In genomic region chr2:105303962-105304514, GRCm38 (mm10) we compare ENCODE assay signal across 25 mouse cellular contexts.
DNase-seq lines count a peak whose midpoint lies in the region; ATAC-seq and TF ChIP-seq lines count a peak whose summit lies in the region.
"Had no signal": no experiment of that assay in that cellular context is flagged by ENCODE, and none has a peak within 500 bp of the region (broad histone marks: within the 10 kb centered on the region; RNA-seq: fewer than 3 reads in every experiment).

No protein-coding gene starts in this region.

- no peak overlapping the region for H3K27ac ChIP-seq in forebrain, embryonic 14.5 days (ENCODE audit: low read depth, low read length)
- H3K27ac ChIP-seq in forebrain, embryonic 11.5 days (ENCODE audit: low read depth, low read length) = no peak overlapping the region
- H3K27ac ChIP-seq in hindbrain, postnatal 0 days = no peak overlapping the region
- H3K27ac ChIP-seq in hindbrain, embryonic 12.5 days = no peak overlapping the region
- no peak overlapping the region for H3K27ac ChIP-seq in forebrain, postnatal 0 days (ENCODE audit: low read depth, low read length)
- H3K27ac ChIP-seq: heart, embryonic 15.5 days; hindbrain, embryonic 10.5 days had no signal

- no peak overlapping the region for H3K4me2 ChIP-seq in forebrain, embryonic 14.5 days (ENCODE audit: low read length)
- H3K4me2 ChIP-seq in forebrain, embryonic 11.5 days (ENCODE audit: low read depth, low read length, severe bottlenecking) = no peak overlapping the region
- H3K4me2 ChIP-seq in hindbrain, postnatal 0 days (ENCODE audit: low read depth, low read length) = no peak overlapping the region
- H3K4me2 ChIP-seq in hindbrain, embryonic 12.5 days (replicated peaks) = no peak overlapping the region
- H3K4me2 ChIP-seq in forebrain, postnatal 0 days (ENCODE audit: low read depth) = no peak overlapping the region
- H3K4me2 ChIP-seq: heart, embryonic 12.5 days; heart, embryonic 15.5 days had no signal

- H3K36me3 ChIP-seq in forebrain, embryonic 14.5 days (ENCODE audit: control insufficient read depth, insufficient read depth, low read length) = no peaks in the 10 kb centered on the region
- no peaks in the 10 kb centered on the region for H3K36me3 ChIP-seq in forebrain, embryonic 11.5 days (ENCODE audit: control insufficient read depth, insufficient read depth, low read length)
- H3K36me3 ChIP-seq in hindbrain, postnatal 0 days (ENCODE audit: insufficient read depth, low read length) = no peaks in the 10 kb centered on the region
- H3K36me3 ChIP-seq in hindbrain, embryonic 12.5 days = no peaks in the 10 kb centered on the region
- no peaks in the 10 kb centered on the region for H3K36me3 ChIP-seq in forebrain, postnatal 0 days (ENCODE audit: insufficient read depth)
- H3K36me3 ChIP-seq: heart, embryonic 12.5 days; heart, embryonic 15.5 days; hindbrain, embryonic 10.5 days had no signal

- no peaks in the 10 kb centered on the region for H3K27me3 ChIP-seq in forebrain, embryonic 14.5 days (replicated peaks; ENCODE audit: control insufficient read depth, insufficient read depth, low read length)
- H3K27me3 ChIP-seq in forebrain, embryonic 11.5 days (ENCODE audit: control insufficient read depth, insufficient read depth, low read length) = no peaks in the 10 kb centered on the region
- H3K27me3 ChIP-seq in hindbrain, postnatal 0 days (ENCODE audit: insufficient read depth, low read length) = no peaks in the 10 kb centered on the region
- no peaks in the 10 kb centered on the region for H3K27me3 ChIP-seq in hindbrain, embryonic 12.5 days
- H3K27me3 ChIP-seq in forebrain, postnatal 0 days (ENCODE audit: insufficient read depth, low read length) = no peaks in the 10 kb centered on the region
- H3K27me3 ChIP-seq: heart, embryonic 12.5 days; heart, embryonic 15.5 days had no signal

- H3K9me3 ChIP-seq in forebrain, embryonic 14.5 days (replicated peaks; ENCODE audit: control insufficient read depth, low read length) = no peaks in the 10 kb centered on the region
- no peaks in the 10 kb centered on the region for H3K9me3 ChIP-seq in forebrain, embryonic 11.5 days (ENCODE audit: control insufficient read depth, low read length)
- H3K9me3 ChIP-seq in hindbrain, postnatal 0 days (ENCODE audit: low read length) = no peaks in the 10 kb centered on the region
- H3K9me3 ChIP-seq in hindbrain, embryonic 12.5 days (replicated peaks) = no peaks in the 10 kb centered on the region
- H3K9me3 ChIP-seq in forebrain, postnatal 0 days (ENCODE audit: low read length) = peaks cover 1% of the 10 kb centered on the region; the same call in 1 of the 2 replicates
- H3K9me3 ChIP-seq: heart, embryonic 15.5 days; hindbrain, embryonic 10.5 days had no signal

- no peaks in the 10 kb centered on the region for H3K4me1 ChIP-seq in forebrain, embryonic 14.5 days (ENCODE audit: control insufficient read depth, insufficient read depth, low read length)
- H3K4me1 ChIP-seq in forebrain, embryonic 11.5 days (replicated peaks; ENCODE audit: control insufficient read depth, insufficient read depth, low read length) = no peaks in the 10 kb centered on the region
- H3K4me1 ChIP-seq in hindbrain, postnatal 0 days (ENCODE audit: insufficient read depth, low read length) = no peaks in the 10 kb centered on the region
- no peaks in the 10 kb centered on the region for H3K4me1 ChIP-seq in hindbrain, embryonic 12.5 days
- H3K4me1 ChIP-seq in forebrain, postnatal 0 days (ENCODE audit: insufficient read depth) = no peaks in the 10 kb centered on the region

- ATAC-seq in forebrain, embryonic 14.5 days = peak; percentile 76; the same call in 1 of the 2 replicates
- ATAC-seq in forebrain, embryonic 11.5 days (replicated peaks; ENCODE audit: low FRiP score) = no peak
- ATAC-seq in hindbrain, postnatal 0 days = 0 out of 2 replicates have a peak, but pooled peaks have one; percentile 21
- ATAC-seq in hindbrain, embryonic 12.5 days (ENCODE audit: low FRiP score) = no peak
- ATAC-seq in forebrain, postnatal 0 days = peak; percentile 82
- ATAC-seq: CD4-positive, CD25-positive, alpha-beta regulatory T cell, adult 4 months; hindbrain, embryonic 16.5 days; inflammation-experienced regulatory T-cells, adult 6 months; intestine, embryonic 16.5 days had no signal

- DNase-seq in forebrain, embryonic 14.5 days (ENCODE audit: low spot score) = peak; percentile 71
- DNase-seq in forebrain, embryonic 11.5 days (ENCODE audit: low spot score) = no peak
- no peak for DNase-seq in hindbrain, postnatal 0 days (ENCODE audit: low spot score)
- DNase-seq in brain, embryonic 18.5 days (ENCODE audit: low read depth, low spot score) = peak; percentile 42
- peak; percentile 43 for DNase-seq in forebrain, postnatal 0 days
- DNase-seq in cerebellum, postnatal 14 days = no peak
- DNase-seq: adrenal gland, adult 2 months; adrenal gland, postnatal 14 days; cerebellum, adult 11 months; cerebellum, adult 2 months; cerebellum, adult 9-11 months; gastrocnemius, postnatal 25 days; heart, adult 18-20 months; heart, postnatal 10 days; heart, postnatal 36 days; kidney, adult 18-20 months; kidney, adult 9 months had no signal

- no peak for TF ChIP-seq CTCF in hindbrain, postnatal 0 days (IDR thresholded peaks at IDR 0.05; ENCODE audit: low read depth)
- no peak for TF ChIP-seq CTCF in forebrain, postnatal 0 days (IDR thresholded peaks at IDR 0.05; ENCODE audit: low read depth)

- 56% methylated on average over 6 of the region's 6 CpGs for WGBS in forebrain, embryonic 14.5 days
- WGBS in forebrain, embryonic 11.5 days = 74% methylated on average over 6 of the region's 6 CpGs
- WGBS in hindbrain, postnatal 0 days = 63% methylated on average over 6 of the region's 6 CpGs
- WGBS in hindbrain, embryonic 12.5 days = 61% methylated on average over 6 of the region's 6 CpGs
- WGBS in forebrain, postnatal 0 days = 59% methylated on average over 6 of the region's 6 CpGs

- no peak overlapping the region for H3K9ac ChIP-seq in forebrain, embryonic 14.5 days (ENCODE audit: low read length)
- H3K9ac ChIP-seq in forebrain, embryonic 11.5 days (ENCODE audit: low read length) = no peak overlapping the region
- no peak overlapping the region for H3K9ac ChIP-seq in hindbrain, postnatal 0 days (replicated peaks; ENCODE audit: low read length)
- no peak overlapping the region for H3K9ac ChIP-seq in hindbrain, embryonic 12.5 days
- H3K9ac ChIP-seq in forebrain, postnatal 0 days = no peak overlapping the region
- H3K9ac ChIP-seq: heart, embryonic 12.5 days; heart, embryonic 15.5 days had no signal

- no peak overlapping the region for H3K4me3 ChIP-seq in forebrain, embryonic 14.5 days (ENCODE audit: low read depth, low read length)
- no peak overlapping the region for H3K4me3 ChIP-seq in forebrain, embryonic 11.5 days (ENCODE audit: low read depth, low read length)
- no peak overlapping the region for H3K4me3 ChIP-seq in hindbrain, postnatal 0 days (ENCODE audit: low read length)
- no peak overlapping the region for H3K4me3 ChIP-seq in hindbrain, embryonic 12.5 days
- H3K4me3 ChIP-seq in forebrain, postnatal 0 days (ENCODE audit: low read depth, low read length) = no peak overlapping the region
- H3K4me3 ChIP-seq: heart, embryonic 12.5 days; heart, embryonic 15.5 days; hindbrain, embryonic 10.5 days had no signal

Comparison
In these comparisons a context has a peak if more than half of its experiments do, and no peak if none do; other contexts are left out.
1. ATAC-seq: peak in forebrain, embryonic 14.5 days (single experiment), hindbrain, postnatal 0 days (single experiment) and forebrain, postnatal 0 days (single experiment); none in forebrain, embryonic 11.5 days (single experiment) and hindbrain, embryonic 12.5 days (single experiment).
2. DNase-seq: peak in forebrain, embryonic 14.5 days (single experiment), brain, embryonic 18.5 days (single experiment) and forebrain, postnatal 0 days (single experiment); none in forebrain, embryonic 11.5 days (single experiment), hindbrain, postnatal 0 days (single experiment) and cerebellum, postnatal 14 days (0 of 2).